Comparison of ENCODE assay signal across 8 mouse cellular contexts in the genomic region with DNA sequence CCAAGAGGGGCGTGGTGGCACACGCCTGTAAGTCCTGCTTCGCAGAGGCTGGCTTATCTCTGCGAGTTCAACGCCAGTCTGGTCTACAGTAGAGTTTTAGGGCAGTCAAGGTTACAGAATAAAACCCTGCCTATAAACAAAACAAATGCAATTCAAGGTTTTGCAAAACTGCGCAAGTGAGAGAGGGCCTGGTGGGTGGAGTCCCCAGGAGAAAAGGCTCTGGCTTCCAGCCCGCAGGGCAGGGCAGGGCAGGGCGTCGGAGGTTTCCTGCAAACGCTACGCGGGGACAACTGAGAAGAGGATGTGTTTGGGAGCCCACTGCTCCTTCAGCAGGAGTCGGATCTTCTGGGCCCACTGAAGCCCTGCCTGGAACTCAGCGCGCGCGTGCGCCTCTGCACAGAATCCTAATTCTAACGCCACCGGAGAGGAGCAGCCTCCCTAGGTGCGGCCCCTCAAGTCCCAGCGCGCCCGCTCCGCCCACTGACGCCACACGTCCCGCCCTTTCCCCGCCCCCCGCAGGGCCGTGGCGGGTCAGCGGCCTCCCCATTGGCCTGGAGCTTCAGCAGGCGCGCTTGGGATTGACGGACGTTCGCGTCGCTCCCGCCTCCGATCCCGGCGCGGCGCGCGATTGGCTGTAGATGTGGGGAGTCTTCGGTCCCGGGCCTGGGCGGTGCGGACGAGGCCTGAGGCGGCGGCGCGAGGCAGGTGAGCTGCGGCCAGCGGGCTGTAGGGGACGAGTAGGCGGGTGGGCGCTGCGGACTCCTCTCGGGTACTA. TPM values are rescaled to one million over a fixed set of nuclear protein-coding genes. Genes with fewer than 3 reads are reported as not detected.
DNase-seq lines count a peak whose midpoint lies in the region; ATAC-seq lines count a peak whose summit lies in the region.

A gene (plus strand): TSS at position 643 of the 775 bp plus-strand sequence.

- H3K27ac ChIP-seq in hindbrain, embryonic 16.5 days (ENCODE audit: low read depth, low read length), result peak within 1 kb of the TSS; percentile 87
- H3K27ac ChIP-seq in macrophage, result peak within 1 kb of the TSS; percentile 40

- DNase-seq in WW6 (ENCODE audit: low read depth, low spot score), result peak; percentile 96
- DNase-seq in cerebellum, postnatal 4 days (ENCODE audit: low spot score in 2 of 2), result peak; percentile 96 to 99
- DNase-seq in gastrocnemius, adult 18-20 months (ENCODE audit: low spot score), result peak; percentile 98
- DNase-seq in left cerebral cortex, adult 18-20 months (ENCODE audit: low spot score in 2 of 2), result peak; percentile 98 to 99
- DNase-seq in right cerebral cortex, adult 18-20 months, result peak; percentile 99
- DNase-seq in urinary bladder, postnatal 10 days (ENCODE audit: low spot score), result peak; percentile 95

- peak within 1 kb of the TSS; percentile 88 for H3K4me3 ChIP-seq in hindbrain, embryonic 16.5 days (ENCODE audit: low read length)
- peak within 1 kb of the TSS; percentile 45 for H3K4me3 ChIP-seq in macrophage (ENCODE audit: inconsistent target)

- no peaks in the 10 kb centered on the region for H3K9me3 ChIP-seq in hindbrain, embryonic 16.5 days (ENCODE audit: control insufficient read depth, low read length)

- H3K36me3 ChIP-seq in hindbrain, embryonic 16.5 days (ENCODE audit: control insufficient read depth, insufficient read depth, low read length), result no peaks in the 10 kb centered on the region
- H3K36me3 ChIP-seq in macrophage (ENCODE audit: inconsistent target), result no peaks in the 10 kb centered on the region

- ATAC-seq in hindbrain, embryonic 16.5 days, result peak; percentile 99

- H3K27me3 ChIP-seq in hindbrain, embryonic 16.5 days (replicated peaks; ENCODE audit: control insufficient read depth, insufficient read depth, low read length), result no peaks in the 10 kb centered on the region

- peaks cover 20% of the 10 kb centered on the region for H3K4me1 ChIP-seq in hindbrain, embryonic 16.5 days (ENCODE audit: control insufficient read depth, insufficient read depth, low read depth, low read length)

- peak within 1 kb of the TSS; percentile 87 for H3K4me2 ChIP-seq in hindbrain, embryonic 16.5 days (ENCODE audit: low read length)

- H3K9ac ChIP-seq in hindbrain, embryonic 16.5 days (ENCODE audit: low read depth, low read length), result peak within 1 kb of the TSS; percentile 87

- H3K79me2 ChIP-seq in macrophage (ENCODE audit: inconsistent target), result peaks cover 44% of the 10 kb centered on the region

- WGBS in hindbrain, embryonic 16.5 days, result under 1% methylated on average over 60 of the region's 64 CpGs
- WGBS in macrophage (ENCODE audit: missing documents), result 2% methylated on average over 60 of the region's 64 CpGs

RNA-seq across cellular contexts. Expression of the gene that starts here (rescaled TPM):
- 10 to 100 TPM; 36.8 to 37.0 TPM for total RNA-seq in gastrocnemius, adult 18-20 months (2021)
- polyA plus RNA-seq in hindbrain, embryonic 16.5 days (2015; fragmentation: Nextera tagmentation; extraction: Ambion mirVana), result 40.9 and 44.7 TPM in 2 replicates
- 100 to 1,000 TPM; 109 to 132 TPM for total RNA-seq in left cerebral cortex, adult 18-20 months (2021)
- total RNA-seq in macrophage (2018; cell fraction: chromatin; rRNA removed), result 10 to 100 TPM in 25 of 26 experiments, 1 to 10 TPM in 1; 7.8 to 51.2 (median 32.8) TPM
- total RNA-seq in macrophage (2018; cell fraction: cytosol; rRNA removed), result 10 to 100 TPM in 18 of 26 experiments, 1 to 10 TPM in 8; 7.4 to 15.5 (median 10.6) TPM
- total RNA-seq in macrophage (2018; cell fraction: nucleus; rRNA removed), result 10 to 100 TPM in 25 of 26 experiments, 1 to 10 TPM in 1; 8.9 to 49.9 (median 18.6) TPM
- polyA plus RNA-seq in macrophage (2018), result 7.6 to 17.2 TPM (median 10.7 TPM) in 3 replicates

Comparison
In these comparisons a context has a peak if more than half of its experiments do, and no peak if none do; other contexts are left out.
1. Peak in every context shown above with its lines: DNase-seq, ATAC-seq, H3K4me3 ChIP-seq and H3K27ac ChIP-seq.